Mouse (Mus musculus) neural tube, embryonic 13.5 days (tissue): ENCODE results near the gene Lrrc2. TPM values are rescaled to one million over a fixed set of nuclear protein-coding genes. Genes with fewer than 3 reads are reported as not detected.
A peak's percentile ranks its signal among the peaks of the same experiment; 100 is the strongest.

Experiments used
- ATAC-seq: fragments of 200-750 bp; cut with Nextera tagmentation; 2 replicates; pipeline ENCODE4 v1.8.0; 2017; ENCODE audit warnings: low read depth, mild to moderate bottlenecking, moderate TSS enrichment, moderate library complexity
- H3K27ac ChIP-seq: fragments of 300-500 bp; sonication (generic); replicated peaks from 2 replicates; pipeline ENCODE4 v1.5.1; 2015; ENCODE audit warnings: moderate library complexity, mild to moderate bottlenecking, inconsistent platforms
- H3K27me3 ChIP-seq: fragments of 300-500 bp; sonication (generic); 2 replicates; pipeline ENCODE4 v1.6.1; 2015; ENCODE audit warnings: mild to moderate bottlenecking, inconsistent platforms
- H3K36me3 ChIP-seq: fragments of 300-500 bp; sonication (generic); 2 replicates; pipeline ENCODE4 v1.6.1; 2015; ENCODE audit warnings: mild to moderate bottlenecking, inconsistent platforms
- H3K4me1 ChIP-seq: fragments of 300-500 bp; sonication (generic); replicated peaks from 2 replicates; pipeline ENCODE4 v1.6.1; 2015; ENCODE audit warnings: inconsistent platforms
- H3K4me2 ChIP-seq: fragments of 300-500 bp; sonication (generic); 2 replicates; pipeline ENCODE4 v1.6.1; 2015; ENCODE audit warnings: inconsistent platforms, mild to moderate bottlenecking, moderate library complexity
- H3K4me3 ChIP-seq: fragments of 300-500 bp; sonication (generic); 2 replicates; pipeline ENCODE4 v1.5.1; 2015; ENCODE audit warnings: mild to moderate bottlenecking, inconsistent platforms
- H3K9ac ChIP-seq: fragments of 300-500 bp; sonication (generic); 2 replicates; pipeline ENCODE4 v1.6.1; 2015; ENCODE audit warnings: moderate library complexity, mild to moderate bottlenecking, inconsistent platforms
- H3K9me3 ChIP-seq: fragments of 300-500 bp; sonication (generic); 2 replicates; pipeline ENCODE4 v1.6.1; 2016; ENCODE audit warnings: inconsistent platforms
- WGBS: fragments of 180-500 bp; shearing (Covaris S2); methylation state at CpG from one replicate; pipeline ENCODE4 v1.1.7; 2015; 5-methylcytosine and 5-hydroxymethylcytosine counted together
- polyA plus RNA-seq: library from polyadenylated mRNA; unstranded; fragments of >200 nt; fragmentation: Nextera tagmentation; extraction: Ambion mirVana; gene quantifications from 2 replicates; pipeline ENCODE4 v1.2.1, GENCODE M21; 2015

Lrrc2 gene
- polyA plus RNA-seq, 1 experiment from 2014 or later, result 1.1 TPM

- peak overlapping the region; percentile 60 for H3K9ac ChIP-seq
These were observed 43.4 kb downstream of the Lrrc2 start for GRCm38 (mm10) chr9:110994716-110995172.

GRCm38 (mm10) chr9:110997245-110997644, 45.9 kb downstream of the Lrrc2 start:
- WGBS, result 5% methylated on average over 5 of the region's 5 CpGs
- H3K9ac ChIP-seq, result no peak overlapping the region

More at GRCm38 (mm10) chr9:110994716-110995172, 43.4 kb downstream of the Lrrc2 start:
- ATAC-seq, result peak; percentile 90
- Histone ChIP-seq H3K36me3 (no peaks in the 10 kb centered on the region), H3K27me3 (no peaks in the 10 kb centered on the region), H3K27ac (peak overlapping the region; percentile 46; the same call in 1 of the 2 replicates), H3K9me3 (no peaks in the 10 kb centered on the region), H3K4me3 (peak overlapping the region; percentile 43), H3K4me2 (peak overlapping the region; percentile 55), H3K4me1 (peaks cover 5% of the 10 kb centered on the region; the same call in 1 of the 2 replicates)
- 12% methylated on average over 13 of the region's 13 CpGs for WGBS

GRCm38 (mm10) chr9:110999056-110999455, 47.7 kb downstream of the Lrrc2 start:
- no peaks in the 10 kb centered on the region for H3K27me3 ChIP-seq
- H3K4me1 ChIP-seq, result peaks cover 5% of the 10 kb centered on the region; the same call in 1 of the 2 replicates
- no peaks in the 10 kb centered on the region for H3K9me3 ChIP-seq
- no peak for ATAC-seq
- no peak overlapping the region for H3K4me2 ChIP-seq
- no peak overlapping the region for H3K9ac ChIP-seq
- no peak overlapping the region for H3K4me3 ChIP-seq
- WGBS, result 93% methylated on average over 2 of the region's 2 CpGs
- no peaks in the 10 kb centered on the region for H3K36me3 ChIP-seq
- H3K27ac ChIP-seq, result no peak overlapping the region

More at GRCm38 (mm10) chr9:110997245-110997644, 45.9 kb downstream of the Lrrc2 start:
- H3K27me3 ChIP-seq, result no peaks in the 10 kb centered on the region
- no peak overlapping the region for H3K4me3 ChIP-seq
- no peaks in the 10 kb centered on the region for H3K36me3 ChIP-seq
- no peak overlapping the region for H3K27ac ChIP-seq
- no peak for ATAC-seq
- no peaks in the 10 kb centered on the region for H3K9me3 ChIP-seq
- H3K4me1 ChIP-seq, result peaks cover 5% of the 10 kb centered on the region; the same call in 1 of the 2 replicates
- H3K4me2 ChIP-seq, result no peak overlapping the region

- no peak overlapping the region for H3K27ac ChIP-seq
- no peaks in the 10 kb centered on the region for H3K27me3 ChIP-seq
- 82% methylated on average over 10 of the region's 10 CpGs for WGBS
- H3K4me1 ChIP-seq, result peaks cover 2% of the 10 kb centered on the region; the same call in 1 of the 2 replicates
- ATAC-seq, result no peak
- H3K4me2 ChIP-seq, result no peak overlapping the region
- H3K9ac ChIP-seq, result no peak overlapping the region
- H3K4me3 ChIP-seq, result no peak overlapping the region
- no peaks in the 10 kb centered on the region for H3K9me3 ChIP-seq
- no peaks in the 10 kb centered on the region for H3K36me3 ChIP-seq
These were observed 48.5 kb downstream of the Lrrc2 start for GRCm38 (mm10) chr9:110999856-111000255.

- no peaks in the 10 kb centered on the region for H3K27me3 ChIP-seq
- no peaks in the 10 kb centered on the region for H3K36me3 ChIP-seq
- H3K9me3 ChIP-seq, result no peaks in the 10 kb centered on the region
- no peak overlapping the region for H3K4me2 ChIP-seq
- no peak overlapping the region for H3K4me3 ChIP-seq
- H3K27ac ChIP-seq, result no peak overlapping the region
- ATAC-seq, result no peak
- H3K4me1 ChIP-seq, result no peaks in the 10 kb centered on the region
- WGBS, result 84% methylated on average over 12 of the region's 12 CpGs
- no peak overlapping the region for H3K9ac ChIP-seq
These were observed 50.3 kb downstream of the Lrrc2 start for GRCm38 (mm10) chr9:111001621-111002020.

GRCm38 (mm10) chr9:111003279-111003678, 51.9 kb downstream of the Lrrc2 start:
- WGBS, result 93% methylated on average over 9 of the region's 9 CpGs
- no peaks in the 10 kb centered on the region for H3K4me1 ChIP-seq
- no peak for ATAC-seq
- no peaks in the 10 kb centered on the region for H3K36me3 ChIP-seq
- no peak overlapping the region for H3K9ac ChIP-seq
- no peaks in the 10 kb centered on the region for H3K9me3 ChIP-seq
- no peaks in the 10 kb centered on the region for H3K27me3 ChIP-seq
- H3K27ac ChIP-seq, result no peak overlapping the region
- H3K4me2 ChIP-seq, result no peak overlapping the region
- H3K4me3 ChIP-seq, result no peak overlapping the region

- no peak overlapping the region for H3K4me3 ChIP-seq
These were observed 55.2 kb downstream of the Lrrc2 start for GRCm38 (mm10) chr9:111006544-111006943.

GRCm38 (mm10) chr9:111009763-111010162, 58.4 kb downstream of the Lrrc2 start:
- Histone ChIP-seq H3K27me3 (no peaks in the 10 kb centered on the region), H3K4me3 (no peak overlapping the region), H3K9me3 (no peaks in the 10 kb centered on the region), H3K27ac (no peak overlapping the region), H3K36me3 (no peaks in the 10 kb centered on the region), H3K4me2 (no peak overlapping the region), H3K4me1 (0 out of 2 replicates have a peak, but pooled peaks cover 4% of the 10 kb centered on the region), H3K9ac (no peak overlapping the region)
- ATAC-seq, result no peak
- 68% methylated on average over 3 of the region's 3 CpGs for WGBS

More at GRCm38 (mm10) chr9:111006544-111006943, 55.2 kb downstream of the Lrrc2 start:
- H3K9ac ChIP-seq, result no peak overlapping the region
- WGBS, result 98% methylated on average over 2 of the region's 2 CpGs
- H3K4me2 ChIP-seq, result no peak overlapping the region
- no peaks in the 10 kb centered on the region for H3K36me3 ChIP-seq
- no peak for ATAC-seq
- H3K9me3 ChIP-seq, result no peaks in the 10 kb centered on the region
- no peak overlapping the region for H3K27ac ChIP-seq
- H3K27me3 ChIP-seq, result no peaks in the 10 kb centered on the region
- H3K4me1 ChIP-seq, result no peaks in the 10 kb centered on the region

- Histone ChIP-seq H3K9ac (no peak overlapping the region), H3K9me3 (no peaks in the 10 kb centered on the region), H3K27me3 (no peaks in the 10 kb centered on the region), H3K4me3 (no peak overlapping the region), H3K4me1 (0 out of 2 replicates have a peak, but pooled peaks cover 4% of the 10 kb centered on the region), H3K27ac (no peak overlapping the region), H3K4me2 (no peak overlapping the region), H3K36me3 (no peaks in the 10 kb centered on the region)
- no peak for ATAC-seq
- WGBS, result 85% methylated on average over 9 of the region's 9 CpGs
These were observed 60.2 kb downstream of the Lrrc2 start for GRCm38 (mm10) chr9:111011550-111011949.

- no peaks in the 10 kb centered on the region for H3K9me3 ChIP-seq
- H3K27ac ChIP-seq, result no peak overlapping the region
- 0 out of 2 replicates have a peak, but pooled peaks cover 4% of the 10 kb centered on the region for H3K4me1 ChIP-seq
- no peak overlapping the region for H3K4me2 ChIP-seq
- H3K27me3 ChIP-seq, result no peaks in the 10 kb centered on the region
- no peak overlapping the region for H3K9ac ChIP-seq
- no peak overlapping the region for H3K4me3 ChIP-seq
- ATAC-seq, result no peak
- no peaks in the 10 kb centered on the region for H3K36me3 ChIP-seq
- 74% methylated on average over 3 of the region's 3 CpGs for WGBS
These were observed 60.7 kb downstream of the Lrrc2 start for GRCm38 (mm10) chr9:111012041-111012440.

- Histone ChIP-seq H3K4me1 (0 out of 2 replicates have a peak, but pooled peaks cover 4% of the 10 kb centered on the region), H3K36me3 (no peaks in the 10 kb centered on the region), H3K4me2 (no peak overlapping the region), H3K27ac (no peak overlapping the region), H3K27me3 (no peaks in the 10 kb centered on the region), H3K4me3 (no peak overlapping the region), H3K9me3 (no peaks in the 10 kb centered on the region), H3K9ac (no peak overlapping the region)
- whole genome bisulfite sequencing, result 80% methylated on average over 4 of the region's 4 CpGs
- no peak for ATAC-seq
These were observed 64.3 kb downstream of the Lrrc2 start for GRCm38 (mm10) chr9:111015658-111016057.

- Histone ChIP-seq H3K27ac (no peak within 1 kb of the TSS), H3K9me3 (no peaks in the 10 kb centered on the region), H3K4me2 (no peak within 1 kb of the TSS), H3K4me1 (no peaks in the 10 kb centered on the region), H3K9ac (no peak within 1 kb of the TSS), H3K4me3 (no peak within 1 kb of the TSS), H3K36me3 (no peaks in the 10 kb centered on the region), H3K27me3 (no peaks in the 10 kb centered on the region)
- no peak for ATAC-seq
- 84% methylated on average over 5 of the region's 5 CpGs for WGBS
These were observed 67.7 kb downstream of the Lrrc2 start, which contains the start of gene Ltf for GRCm38 (mm10) chr9:111019022-111019421. Gene Ltf (plus strand): TSS chr9:111019271.

GRCm38 (mm10) chr9:111026791-111027190, 75.4 kb downstream of the Lrrc2 start:
- no peak overlapping the region for H3K9ac ChIP-seq
- H3K36me3 ChIP-seq, result no peaks in the 10 kb centered on the region
- ATAC-seq, result no peak
- H3K9me3 ChIP-seq, result no peaks in the 10 kb centered on the region
- H3K4me2 ChIP-seq, result no peak overlapping the region
- H3K4me1 ChIP-seq, result no peaks in the 10 kb centered on the region
- no peak overlapping the region for H3K4me3 ChIP-seq
- WGBS, result 88% methylated on average over 10 of the region's 10 CpGs
- no peak overlapping the region for H3K27ac ChIP-seq
- no peaks in the 10 kb centered on the region for H3K27me3 ChIP-seq
